Mouse (Mus musculus) cerebellum, adult 11 months (tissue): Measurements from ENCODE around the gene Oser1.
"Not testable (repeated sequence)": the region's sequence is repeated elsewhere in the genome, so short reads cannot be mapped to it uniquely, and the experiment has no call there.

Experiments used
- DNase-seq: peaks from one replicate; pipeline ENCODE4 v3.0.0; 2022

Oser1 gene

GRCm38 (mm10) chr2:163424597-163424996 lies at the start of gene Oser1:
Oser1 (minus strand) TSS chr2:163424697.
- DNase-seq: no peak

- DNase-seq: peak; percentile 96
Measured at GRCm38 (mm10) chr2:163472466-163472851, 48.0 kb upstream of the Oser1 start, which contains the start of gene Fitm2. Fitm2 (minus strand) TSS chr2:163472629.

- no peak for DNase-seq
Measured at GRCm38 (mm10) chr2:163471710-163472465, 47.4 kb upstream of the Oser1 start.

- DNase-seq: no peak
Measured at GRCm38 (mm10) chr2:163471136-163471535, 46.6 kb upstream of the Oser1 start.

GRCm38 (mm10) chr2:163469711-163470110 lies 45.2 kb upstream of the Oser1 start:
- no peak for DNase-seq

GRCm38 (mm10) chr2:163468866-163469265 lies 44.4 kb upstream of the Oser1 start:
- no peak for DNase-seq

- no peak for DNase-seq
Measured at GRCm38 (mm10) chr2:163467585-163467984, 43.1 kb upstream of the Oser1 start.

GRCm38 (mm10) chr2:163466771-163467170 lies 42.3 kb upstream of the Oser1 start:
- no peak for DNase-seq

GRCm38 (mm10) chr2:163464562-163464961 lies 40.1 kb upstream of the Oser1 start:
- no peak for DNase-seq

- no peak for DNase-seq
Measured at GRCm38 (mm10) chr2:163463998-163464397, 39.5 kb upstream of the Oser1 start.

- DNase-seq: no peak
Measured at GRCm38 (mm10) chr2:163463251-163463769, 38.8 kb upstream of the Oser1 start.

- DNase-seq: no peak
Measured at GRCm38 (mm10) chr2:163462801-163463200, 38.3 kb upstream of the Oser1 start.

GRCm38 (mm10) chr2:163462386-163462785 lies 37.9 kb upstream of the Oser1 start:
- DNase-seq: no peak

GRCm38 (mm10) chr2:163461307-163461706 lies 36.8 kb upstream of the Oser1 start:
- DNase-seq: not testable (repeated sequence)

GRCm38 (mm10) chr2:163460622-163461021 lies 36.1 kb upstream of the Oser1 start:
- DNase-seq: no peak

- peak; percentile 11 for DNase-seq
Measured at GRCm38 (mm10) chr2:163459380-163459779, 34.9 kb upstream of the Oser1 start.

GRCm38 (mm10) chr2:163458539-163459265 lies 34.2 kb upstream of the Oser1 start:
- peak; percentile 50 for DNase-seq

- DNase-seq: no peak
Measured at GRCm38 (mm10) chr2:163453378-163453777, 28.9 kb upstream of the Oser1 start.

- no peak for DNase-seq
Measured at GRCm38 (mm10) chr2:163452738-163453137, 28.2 kb upstream of the Oser1 start.

- no peak for DNase-seq
Measured at GRCm38 (mm10) chr2:163450668-163451295, 26.3 kb upstream of the Oser1 start.

- no peak for DNase-seq
Measured at GRCm38 (mm10) chr2:163449276-163449675, 24.8 kb upstream of the Oser1 start.

GRCm38 (mm10) chr2:163447375-163447774 lies 22.9 kb upstream of the Oser1 start:
- DNase-seq: no peak

GRCm38 (mm10) chr2:163444017-163444416 lies 19.5 kb upstream of the Oser1 start:
- no peak for DNase-seq
